Mouse (Mus musculus) thymus, postnatal 0 days (tissue): Measurements from ENCODE around the gene Pcyt2. TPM values are rescaled to one million over a fixed set of nuclear protein-coding genes. Genes with fewer than 3 reads are reported as not detected.

Experiments used
- DNase-seq: peaks from one replicate; pipeline ENCODE4 v3.0.0-alpha.2; 2015; ENCODE audit warnings: low spot score
- polyA plus RNA-seq: library from polyadenylated mRNA; unstranded; fragments of >200 nt; fragmentation: Nextera tagmentation; extraction: Ambion mirVana; gene quantifications from 2 replicates; pipeline ENCODE4 v1.2.1, GENCODE M21; 2015

Pcyt2 gene
- polyA plus RNA-seq, 1 experiment from 2014 or later, result 114 TPM

GRCm38 (mm10) chr11:120633520-120634343 lies 16.0 kb upstream of the Pcyt2 start, which contains the start of gene Mafg:
TSS of gene Mafg (minus strand) at chr11:120633600.
- DNase-seq, result peak; percentile 92

GRCm38 (mm10) chr11:120632559-120633519 lies 15.1 kb upstream of the Pcyt2 start:
- peak; percentile 61 for DNase-seq

GRCm38 (mm10) chr11:120631726-120632448 lies 14.2 kb upstream of the Pcyt2 start:
- DNase-seq, result no peak

GRCm38 (mm10) chr11:120630881-120631725 lies 13.4 kb upstream of the Pcyt2 start:
- peak; percentile 61 for DNase-seq

GRCm38 (mm10) chr11:120630401-120630871 lies 12.7 kb upstream of the Pcyt2 start:
- peak; percentile 23 for DNase-seq

GRCm38 (mm10) chr11:120629911-120630310 lies 12.2 kb upstream of the Pcyt2 start:
- peak; percentile 40 for DNase-seq

- peak; percentile 79 for DNase-seq
Observed at GRCm38 (mm10) chr11:120629341-120629730, 11.6 kb upstream of the Pcyt2 start.

- no peak for DNase-seq
Observed at GRCm38 (mm10) chr11:120628601-120629340, 11.0 kb upstream of the Pcyt2 start.

- peak; percentile 80 for DNase-seq
Observed at GRCm38 (mm10) chr11:120627468-120628300, 9.9 kb upstream of the Pcyt2 start.

- DNase-seq, result no peak
Observed at GRCm38 (mm10) chr11:120626785-120627467, 9.2 kb upstream of the Pcyt2 start.

- DNase-seq, result no peak
Observed at GRCm38 (mm10) chr11:120625152-120625775, 7.5 kb upstream of the Pcyt2 start, which contains the start of gene Sirt7. TSS of gene Sirt7 (minus strand) at chr11:120625240.

GRCm38 (mm10) chr11:120624680-120625111 lies 7.0 kb upstream of the Pcyt2 start:
- DNase-seq, result peak; percentile 88

- DNase-seq, result peak; percentile 77
Observed at GRCm38 (mm10) chr11:120623961-120624679, 6.4 kb upstream of the Pcyt2 start.

- no peak for DNase-seq
Observed at GRCm38 (mm10) chr11:120622805-120623204, 5.1 kb upstream of the Pcyt2 start.

GRCm38 (mm10) chr11:120620195-120620594 lies 2.5 kb upstream of the Pcyt2 start:
- DNase-seq, result no peak
